Mouse (Mus musculus) intestine, embryonic 14.5 days (tissue): ENCODE measurements at regions not wholly inside any gene's neighbourhood (a gene's known extent, or its start where the extent isn't known, plus 50 kb on each side); places are given as distances from the start of the nearest gene placed in this dataset.

Experiments
- ATAC-seq: fragments of 200-750 bp; cut with Nextera tagmentation; replicated peaks from 2 replicates; pipeline ENCODE4 v1.8.0; 2017; ENCODE audit warnings: low read depth, moderate number of reproducible peaks, moderate TSS enrichment, moderate library complexity; ENCODE audit not compliant: low FRiP score, low TSS enrichment
- DNase-seq: peaks from one replicate; pipeline ENCODE4 v3.0.0-alpha.2; 2018; ENCODE audit warnings: low spot score
- H3K27ac ChIP-seq: fragments of 300-500 bp; sonication (generic); 2 replicates; pipeline ENCODE4 v1.5.1; 2014; ENCODE audit warnings: low read depth, mild to moderate bottlenecking, control low read depth
- H3K27me3 ChIP-seq: fragments of 300-500 bp; sonication (generic); replicated peaks from 2 replicates; pipeline ENCODE4 v1.6.1; 2014; ENCODE audit warnings: low read length, control low read depth; ENCODE audit not compliant: control insufficient read depth, insufficient read depth
- H3K36me3 ChIP-seq: fragments of 300-500 bp; sonication (generic); 2 replicates; pipeline ENCODE4 v1.6.1; 2014; ENCODE audit warnings: low read length, control low read depth; ENCODE audit not compliant: control insufficient read depth, insufficient read depth
- H3K4me1 ChIP-seq: fragments of 300-500 bp; sonication (generic); replicated peaks from 2 replicates; pipeline ENCODE4 v1.6.1; 2014; ENCODE audit warnings: low read length, control low read depth, mixed read lengths; ENCODE audit not compliant: control insufficient read depth, insufficient read depth
- H3K4me2 ChIP-seq: fragments of 300-500 bp; sonication (generic); 2 replicates; pipeline ENCODE4 v1.6.1; 2014; ENCODE audit warnings: low read length
- H3K4me3 ChIP-seq: fragments of 300-500 bp; sonication (generic); 2 replicates; pipeline ENCODE4 v1.5.1; 2014; ENCODE audit warnings: low read depth, low read length, control low read depth, mixed read lengths
- H3K9ac ChIP-seq: fragments of 300-500 bp; sonication (generic); 2 replicates; pipeline ENCODE4 v1.6.1; 2014; ENCODE audit warnings: mild to moderate bottlenecking, low read length
- H3K9me3 ChIP-seq: fragments of 300-500 bp; sonication (generic); 2 replicates; pipeline ENCODE4 v1.6.1; 2016; ENCODE audit warnings: low read length, control low read depth; ENCODE audit not compliant: control insufficient read depth
- WGBS: fragments of 180-500 bp; shearing (Covaris S2); extraction: QIAGEN DNeasy Blood & Tissue Kit; methylation state at CpG from one replicate; pipeline ENCODE4 v1.1.7; 2014; 5-methylcytosine and 5-hydroxymethylcytosine counted together

GRCm38 (mm10) chr8:26533444-26534421 is 414.4 kb downstream of the Gm45692 start:
- Histone ChIP-seq H3K27me3 (no peaks in the 10 kb centered on the region), H3K4me1 (no peaks in the 10 kb centered on the region), H3K36me3 (no peaks in the 10 kb centered on the region), H3K9ac (no peak overlapping the region), H3K9me3 (no peaks in the 10 kb centered on the region), H3K4me3 (no peak overlapping the region), H3K4me2 (no peak overlapping the region), H3K27ac (no peak overlapping the region)
- DNase-seq (no peak), ATAC-seq (no peak)
- 64% methylated on average over 22 of the region's 22 CpGs for WGBS

GRCm38 (mm10) chr8:26535816-26536215 is 416.5 kb downstream of the Gm45692 start:
- H3K4me3 ChIP-seq, result no peak overlapping the region
- no peak for ATAC-seq
- no peaks in the 10 kb centered on the region for H3K36me3 ChIP-seq
- H3K27me3 ChIP-seq, result no peaks in the 10 kb centered on the region
- no peaks in the 10 kb centered on the region for H3K9me3 ChIP-seq
- DNase-seq, result no peak
- WGBS, result 25% methylated on average over 3 of the region's 3 CpGs
- H3K27ac ChIP-seq, result no peak overlapping the region
- H3K4me2 ChIP-seq, result no peak overlapping the region
- no peaks in the 10 kb centered on the region for H3K4me1 ChIP-seq
- no peak overlapping the region for H3K9ac ChIP-seq

GRCm38 (mm10) chr8:26553691-26554090 is 423.4 kb upstream of the Zfp703 start:
- Histone ChIP-seq H3K4me1 (no peaks in the 10 kb centered on the region), H3K9ac (no peak overlapping the region), H3K4me2 (no peak overlapping the region), H3K27ac (no peak overlapping the region), H3K27me3 (no peaks in the 10 kb centered on the region), H3K9me3 (no peaks in the 10 kb centered on the region), H3K4me3 (no peak overlapping the region), H3K36me3 (no peaks in the 10 kb centered on the region)
- ATAC-seq (no peak), DNase-seq (peak; percentile 4)
- WGBS, result 88% methylated on average over 5 of the region's 5 CpGs

GRCm38 (mm10) chr8:26559196-26559595 is 417.9 kb upstream of the Zfp703 start:
- peak; percentile 31 for DNase-seq
- no peak for ATAC-seq
- no peak overlapping the region for H3K27ac ChIP-seq
- H3K36me3 ChIP-seq, result no peaks in the 10 kb centered on the region
- H3K9ac ChIP-seq, result no peak overlapping the region
- no peaks in the 10 kb centered on the region for H3K4me1 ChIP-seq
- no peaks in the 10 kb centered on the region for H3K9me3 ChIP-seq
- H3K4me2 ChIP-seq, result no peak overlapping the region
- 62% methylated on average over 5 of the region's 5 CpGs for WGBS
- H3K27me3 ChIP-seq, result no peaks in the 10 kb centered on the region
- H3K4me3 ChIP-seq, result no peak overlapping the region

GRCm38 (mm10) chr8:26563151-26563550 is 414.0 kb upstream of the Zfp703 start:
- no peak overlapping the region for H3K4me3 ChIP-seq
- no peak overlapping the region for H3K27ac ChIP-seq
- no peaks in the 10 kb centered on the region for H3K4me1 ChIP-seq
- H3K27me3 ChIP-seq, result no peaks in the 10 kb centered on the region
- H3K9me3 ChIP-seq, result no peaks in the 10 kb centered on the region
- no peaks in the 10 kb centered on the region for H3K36me3 ChIP-seq
- H3K4me2 ChIP-seq, result no peak overlapping the region
- WGBS, result 61% methylated on average over 2 of the region's 2 CpGs
- no peak overlapping the region for H3K9ac ChIP-seq
- no peak for ATAC-seq
- DNase-seq, result peak; percentile 31

GRCm38 (mm10) chr8:26564254-26564653 is 412.9 kb upstream of the Zfp703 start:
- ATAC-seq, result no peak
- DNase-seq, result peak; percentile 24
- H3K4me3 ChIP-seq, result no peak overlapping the region
- no peak overlapping the region for H3K4me2 ChIP-seq
- no peaks in the 10 kb centered on the region for H3K36me3 ChIP-seq
- H3K4me1 ChIP-seq, result no peaks in the 10 kb centered on the region
- 91% methylated on average over 2 of the region's 2 CpGs for WGBS
- no peaks in the 10 kb centered on the region for H3K27me3 ChIP-seq
- H3K27ac ChIP-seq, result no peak overlapping the region
- no peak overlapping the region for H3K9ac ChIP-seq
- no peaks in the 10 kb centered on the region for H3K9me3 ChIP-seq

- H3K4me2 ChIP-seq, result no peak overlapping the region
- no peaks in the 10 kb centered on the region for H3K4me1 ChIP-seq
- H3K9ac ChIP-seq, result no peak overlapping the region
- no peaks in the 10 kb centered on the region for H3K36me3 ChIP-seq
- peaks cover 3% of the 10 kb centered on the region; the same call in 1 of the 2 replicates for H3K9me3 ChIP-seq
- DNase-seq (no peak), ATAC-seq (no peak)
- no peak overlapping the region for H3K4me3 ChIP-seq
- H3K27me3 ChIP-seq, result no peaks in the 10 kb centered on the region
- WGBS, result 73% methylated on average over 15 of the region's 15 CpGs
- H3K27ac ChIP-seq, result no peak overlapping the region
These were observed 408.6 kb upstream of the Zfp703 start for GRCm38 (mm10) chr8:26568423-26569060.

- Histone ChIP-seq H3K36me3 (no peaks in the 10 kb centered on the region), H3K4me2 (no peak overlapping the region), H3K27me3 (0 out of 2 replicates have a peak, but pooled peaks cover 5% of the 10 kb centered on the region), H3K4me1 (peaks cover 6% of the 10 kb centered on the region), H3K9me3 (no peaks in the 10 kb centered on the region), H3K4me3 (no peak overlapping the region), H3K27ac (no peak overlapping the region), H3K9ac (no peak overlapping the region)
- DNase-seq, result no peak
- WGBS, result 58% methylated on average over 1 of the region's 1 CpGs
- ATAC-seq, result no peak
These were observed 388.3 kb upstream of the Zfp703 start for GRCm38 (mm10) chr8:26588841-26589240.
